Mouse (Mus musculus): Measurements from ENCODE around the gene Rpl36.

- no peak for TF ChIP-seq CTCF (IDR thresholded peaks at IDR 0.05; ENCODE audit: low read depth)
- no peak for TF ChIP-seq EP300 (IDR thresholded peaks at IDR 0.05; ENCODE audit: low read depth)
Measured at GRCm38 (mm10) chr17:56583071-56583470, 30.1 kb upstream of the Rpl36 start.

Data from liver, embryonic 14.5 days (tissue).